Mouse (Mus musculus) cerebral cortex, adult 2 months (tissue): ENCODE measurements around the gene Batf.

Source experiments
- WGBS: fragments of 180-500 bp; shearing (Covaris S2); methylation state at CpG from one replicate; pipeline ENCODE4 v1.1.7; 2018; 5-methylcytosine and 5-hydroxymethylcytosine counted together

Batf gene

GRCm38 (mm10) chr12:85684411-85685275 is 1.8 kb upstream of the Batf start:
- WGBS, result 87% methylated on average over 16 of the region's 16 CpGs

GRCm38 (mm10) chr12:85687217-85687533 is 706 bp downstream of the Batf start:
- WGBS, result 68% methylated on average over 7 of the region's 7 CpGs

- WGBS, result 73% methylated on average over 6 of the region's 6 CpGs
Observed at GRCm38 (mm10) chr12:85687846-85688245, 1.4 kb downstream of the Batf start.

- WGBS, result 88% methylated on average over 2 of the region's 2 CpGs
Observed at GRCm38 (mm10) chr12:85695787-85696186, 9.3 kb downstream of the Batf start.

GRCm38 (mm10) chr12:85696436-85696835 is 10.0 kb downstream of the Batf start:
- WGBS, result 89% methylated on average over 5 of the region's 5 CpGs

- WGBS, result 39% methylated on average over 16 of the region's 37 CpGs
Observed at GRCm38 (mm10) chr12:85698179-85698578, 11.7 kb downstream of the Batf start.

GRCm38 (mm10) chr12:85700191-85700841 is 13.8 kb downstream of the Batf start:
- 74% methylated on average over 6 of the region's 6 CpGs for WGBS

GRCm38 (mm10) chr12:85700842-85701223 is 14.4 kb downstream of the Batf start:
- WGBS, result 86% methylated on average over 7 of the region's 7 CpGs

- WGBS, result 87% methylated on average over 15 of the region's 15 CpGs
Observed at GRCm38 (mm10) chr12:85702166-85703055, 15.9 kb downstream of the Batf start.

GRCm38 (mm10) chr12:85703507-85703906 is 17.0 kb downstream of the Batf start:
- 53% methylated on average over 3 of the region's 3 CpGs for WGBS

GRCm38 (mm10) chr12:85704566-85704965 is 18.1 kb downstream of the Batf start:
- 63% methylated on average over 7 of the region's 7 CpGs for WGBS

- WGBS, result 27% methylated on average over 20 of the region's 20 CpGs
Observed at GRCm38 (mm10) chr12:85705002-85705830, 18.7 kb downstream of the Batf start.

GRCm38 (mm10) chr12:85705831-85706530 is 19.5 kb downstream of the Batf start:
- WGBS, result 40% methylated on average over 17 of the region's 17 CpGs

GRCm38 (mm10) chr12:85706906-85707305 is 20.4 kb downstream of the Batf start:
- 74% methylated on average over 4 of the region's 4 CpGs for WGBS

- 94% methylated on average over 11 of the region's 11 CpGs for WGBS
Observed at GRCm38 (mm10) chr12:85707391-85707790, 20.9 kb downstream of the Batf start.

- WGBS, result 94% methylated on average over 12 of the region's 12 CpGs
Observed at GRCm38 (mm10) chr12:85708556-85708955, 22.1 kb downstream of the Batf start.

- WGBS, result 87% methylated on average over 7 of the region's 7 CpGs
Observed at GRCm38 (mm10) chr12:85710695-85711094, 24.2 kb downstream of the Batf start.

- WGBS, result 87% methylated on average over 2 of the region's 2 CpGs
Observed at GRCm38 (mm10) chr12:85712587-85712986, 26.1 kb downstream of the Batf start.

- WGBS, result 96% methylated on average over 5 of the region's 5 CpGs
Observed at GRCm38 (mm10) chr12:85714126-85714525, 27.7 kb downstream of the Batf start.

- whole genome bisulfite sequencing, result 92% methylated on average over 4 of the region's 4 CpGs
Observed at GRCm38 (mm10) chr12:85725306-85725705, 38.8 kb downstream of the Batf start.
